Mouse (Mus musculus) MEL (cell line): Measurements from ENCODE around the gene Plekha5. TPM values are rescaled to one million over a fixed set of nuclear protein-coding genes. Genes with fewer than 3 reads are reported as not detected.

Experiments
- DNase-seq: peaks from one replicate; pipeline ENCODE4 v3.0.0; 2011; ENCODE audit warnings: low read depth, low spot score
- H3K27ac ChIP-seq: 2 replicates; pipeline ENCODE4 v1.5.1; 2012; ENCODE audit warnings: low read depth, mild to moderate bottlenecking, control low read depth, low read length, moderate library complexity; ENCODE audit not compliant: control insufficient read depth
- H3K27me3 ChIP-seq, 2 experiments: fragments of 150-350 bp in 1 of 2; sonication (generic) in 1 of 2; 2 replicates each; pipeline ENCODE4 v1.6.1; 2012; ENCODE audit warnings: low read length in 2 of 2, mild to moderate bottlenecking in 2 of 2, improper control_type of control experiment in 1 of 2, moderate library complexity in 1 of 2; ENCODE audit not compliant: insufficient read depth in 2 of 2, control insufficient read depth in 1 of 2
- H3K36me3 ChIP-seq, 2 experiments: 2 replicates each; pipeline ENCODE4 v1.6.1; 2012 to 2014; ENCODE audit warnings: low read length in 2 of 2, improper control_type of control experiment in 1 of 2, inconsistent platforms in 1 of 2, mild to moderate bottlenecking in 1 of 2; ENCODE audit not compliant: insufficient read depth in 2 of 2, control insufficient read depth in 1 of 2
- H3K4me1 ChIP-seq, 2 experiments: fragments of 150-350 bp in 1 of 2; sonication (generic) in 1 of 2; 2 replicates each; pipeline ENCODE4 v1.6.1; 2012; ENCODE audit warnings: low read length in 2 of 2, improper control_type of control experiment in 1 of 2, mild to moderate bottlenecking in 1 of 2; ENCODE audit not compliant: insufficient read depth in 2 of 2, control insufficient read depth in 1 of 2
- H3K4me3 ChIP-seq, 2 experiments: fragments of 150-350 bp in 1 of 2; sonication (generic) in 1 of 2; 2 replicates each; pipeline ENCODE4 v1.5.1; 2012; ENCODE audit warnings: low read depth in 2 of 2, low read length in 2 of 2, mild to moderate bottlenecking in 2 of 2, moderate library complexity in 2 of 2, control low read depth in 1 of 2, improper control_type of control experiment in 1 of 2; ENCODE audit not compliant: control insufficient read depth in 1 of 2, insufficient read depth in 1 of 2
- H3K79me2 ChIP-seq: 2 replicates; pipeline ENCODE4 v1.6.1; 2012; ENCODE audit warnings: mild to moderate bottlenecking, low read length, moderate library complexity; ENCODE audit not compliant: control insufficient read depth, poor library complexity, insufficient read depth
- H3K9ac ChIP-seq: 2 replicates; pipeline ENCODE4 v1.6.1; 2012; ENCODE audit warnings: low read depth, mild to moderate bottlenecking, control low read depth, low read length, moderate library complexity; ENCODE audit not compliant: control insufficient read depth, poor library complexity, severe bottlenecking
- H3K9me3 ChIP-seq: fragments of 150-350 bp; sonication (generic); replicated peaks from 2 replicates; pipeline ENCODE4 v1.6.1; 2012; ENCODE audit warnings: mild to moderate bottlenecking, low read length, improper control_type of control experiment, moderate library complexity; ENCODE audit not compliant: insufficient read depth
- BHLHE40 ChIP-seq: IDR thresholded peaks from 2 replicates; pipeline ENCODE4 v1.6.1; 2012; ENCODE audit warnings: low read depth, mild to moderate bottlenecking, inconsistent platforms, low read length, improper control_type of control experiment, borderline replicate concordance
- ELF1 ChIP-seq: IDR thresholded peaks from 2 replicates; pipeline ENCODE4 v1.6.1; 2014; ENCODE audit warnings: low read depth, mild to moderate bottlenecking, inconsistent platforms, low read length, improper control_type of control experiment, moderate library complexity
- GABPA ChIP-seq: IDR thresholded peaks from 2 replicates; pipeline ENCODE4 v1.6.1; 2012; ENCODE audit warnings: low read depth, mild to moderate bottlenecking, inconsistent platforms, low read length, improper control_type of control experiment, moderate library complexity
- GATA1 ChIP-seq: IDR thresholded peaks from 2 replicates; pipeline ENCODE4 v1.6.1; 2011; ENCODE audit warnings: low read depth, low read length, improper control_type of control experiment
- JUND ChIP-seq: IDR thresholded peaks from 2 replicates; pipeline ENCODE4 v1.6.1; 2011; ENCODE audit warnings: low read depth, mild to moderate bottlenecking, improper control_type of control experiment, low read length
- MAX ChIP-seq: IDR thresholded peaks from 2 replicates; pipeline ENCODE4 v1.6.1; 2011; ENCODE audit warnings: low read length, improper control_type of control experiment
- MAZ ChIP-seq: IDR thresholded peaks from 2 replicates; pipeline ENCODE4 v1.6.1; 2012; ENCODE audit warnings: low read depth, mild to moderate bottlenecking, inconsistent platforms, low read length, improper control_type of control experiment
- POLR2A ChIP-seq, 2 experiments: IDR thresholded peaks; 2 replicates each; pipeline ENCODE4 v1.6.1; 2011 to 2012; ENCODE audit warnings: low read length in 2 of 2, mild to moderate bottlenecking in 2 of 2, control low read depth in 1 of 2, improper control_type of control experiment in 1 of 2, low read depth in 1 of 2, moderate library complexity in 1 of 2; ENCODE audit not compliant: control insufficient read depth in 1 of 2, insufficient read depth in 1 of 2, poor library complexity in 1 of 2
- POLR2AphosphoS2 ChIP-seq: IDR thresholded peaks from 2 replicates; pipeline ENCODE4 v1.6.1; 2011; ENCODE audit warnings: low read length, improper control_type of control experiment
- POLR2AphosphoS5 ChIP-seq: IDR thresholded peaks from 2 replicates; pipeline ENCODE4 v1.6.1; 2012; ENCODE audit warnings: low read depth, borderline replicate concordance, mild to moderate bottlenecking, inconsistent platforms, low read length, moderate library complexity, mixed read lengths
- RCOR1 ChIP-seq: IDR thresholded peaks from 2 replicates; pipeline ENCODE4 v1.6.1; 2012; ENCODE audit warnings: low read depth, mild to moderate bottlenecking, inconsistent platforms, low read length, improper control_type of control experiment
- SIN3A ChIP-seq: IDR thresholded peaks from 2 replicates; pipeline ENCODE4 v1.6.1; 2012; ENCODE audit warnings: low read length, improper control_type of control experiment, inconsistent platforms
- TAL1 ChIP-seq: IDR thresholded peaks from 2 replicates; pipeline ENCODE4 v1.6.1; 2012; ENCODE audit warnings: mild to moderate bottlenecking, inconsistent platforms, low read length, moderate library complexity, mixed read lengths
- USF2 ChIP-seq, 2 experiments: IDR thresholded peaks; 2 replicates each; pipeline ENCODE4 v1.6.1; 2011 to 2012; ENCODE audit warnings: improper control_type of control experiment in 2 of 2, low read length in 2 of 2, borderline replicate concordance in 1 of 2, inconsistent platforms in 1 of 2, low read depth in 1 of 2, mild to moderate bottlenecking in 1 of 2; ENCODE audit not compliant: insufficient read depth in 1 of 2
- ZKSCAN1 ChIP-seq: IDR thresholded peaks from 2 replicates; pipeline ENCODE4 v1.6.1; 2012; ENCODE audit warnings: low read depth, mild to moderate bottlenecking, inconsistent platforms, low read length, improper control_type of control experiment, moderate library complexity
- ZMIZ1 ChIP-seq: IDR thresholded peaks from 2 replicates; pipeline ENCODE4 v1.6.1; 2012; ENCODE audit warnings: low read depth, mild to moderate bottlenecking, inconsistent platforms, low read length, improper control_type of control experiment, moderate library complexity
- polyA plus RNA-seq, 2 experiments: library from polyadenylated mRNA; stranded (reverse) in 1 of 2; unstranded in 1 of 2; fragments of >175 nt in 1 of 2; fragments of >200 nt in 1 of 2; gene quantifications; 2 replicates each; pipeline versions ENCODE4 v1.2.1 to v1.2.4; 2012; ENCODE audit warnings: low replicate concordance in 2 of 2, low read depth in 1 of 2; ENCODE audit not compliant: insufficient read length in 2 of 2, insufficient read depth in 1 of 2, missing spikeins in 1 of 2
- total RNA-seq: library from RNA; depleted of rRNA; stranded (reverse); fragments of 300-350 nt; gene quantifications from 2 replicates; pipeline ENCODE4 v1.2.3, GENCODE M21; 2012

Plekha5 gene
- total and polyA plus RNA-seq, 3 experiments = 0.24 to 0.35 TPM; not detected in 1

DNA sequence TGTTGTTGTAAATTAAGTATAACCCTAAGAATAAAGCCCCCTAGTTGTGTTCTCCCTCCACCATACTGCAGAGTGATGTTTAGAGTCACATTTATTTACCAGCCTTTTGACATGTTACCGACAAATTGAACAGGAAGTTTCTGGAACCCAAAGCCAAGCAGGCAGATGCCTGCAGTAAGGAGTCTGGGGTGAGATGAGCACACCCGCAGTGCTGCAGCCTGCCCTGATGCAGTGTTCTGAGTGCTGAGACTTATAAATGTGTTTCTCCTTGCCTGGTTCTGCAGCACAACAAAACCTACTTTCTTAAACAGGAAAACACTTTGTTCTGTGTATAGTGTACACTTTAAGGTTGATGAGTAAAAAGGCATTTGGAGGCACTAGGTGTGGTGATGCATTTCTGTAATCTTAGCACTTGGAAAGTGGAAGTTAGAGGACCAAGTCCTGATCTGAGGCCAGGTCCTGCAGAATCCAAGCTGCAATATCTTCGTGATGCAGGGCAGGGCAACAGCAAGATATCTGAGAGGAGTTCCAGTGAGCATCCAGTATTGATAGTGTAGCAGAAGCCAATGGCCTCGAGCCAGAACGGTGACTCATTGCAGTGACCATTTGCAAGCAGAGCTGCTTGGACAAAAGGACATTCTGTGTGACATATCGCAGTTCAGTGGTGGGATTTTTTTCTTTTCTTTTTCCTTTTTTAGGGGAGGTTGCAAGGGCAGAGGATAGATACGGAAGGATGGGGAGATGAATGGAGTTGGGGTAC lies 58.0 kb downstream of the Plekha5 start:
- TF ChIP-seq BHLHE40 = no peak
- TF ChIP-seq GATA1 = no peak
- TF ChIP-seq RCOR1 = no peak
- TF ChIP-seq ELF1 = no peak
- TF ChIP-seq POLR2AphosphoS5 = no peak
- TF ChIP-seq ZKSCAN1 = no peak
- no peak for TF ChIP-seq TAL1
- TF ChIP-seq POLR2A (IDR thresholded peaks at IDR 0.05; ENCODE audit: control insufficient read depth in 1 of 2, insufficient read depth in 1 of 2, low read depth in 1 of 2, low read length in 2 of 2, poor library complexity in 1 of 2) = no peak
- TF ChIP-seq MAX = no peak
- no peak for TF ChIP-seq ZMIZ1
- TF ChIP-seq SIN3A = no peak
- TF ChIP-seq, all 39 proteins: peak for 0
- H3K79me2 ChIP-seq = no peaks in the 10 kb centered on the region
- no peak overlapping the region for H3K9ac ChIP-seq
- H3K4me3 ChIP-seq = no peak overlapping the region
- no peaks in the 10 kb centered on the region for H3K4me1 ChIP-seq
- no peaks in the 10 kb centered on the region for H3K9me3 ChIP-seq
- DNase-seq = no peak
- no peaks in the 10 kb centered on the region; a peak in 1 of 4 replicates for H3K27me3 ChIP-seq
- H3K36me3 ChIP-seq = no peaks in the 10 kb centered on the region
- no peak overlapping the region for H3K27ac ChIP-seq

DNA sequence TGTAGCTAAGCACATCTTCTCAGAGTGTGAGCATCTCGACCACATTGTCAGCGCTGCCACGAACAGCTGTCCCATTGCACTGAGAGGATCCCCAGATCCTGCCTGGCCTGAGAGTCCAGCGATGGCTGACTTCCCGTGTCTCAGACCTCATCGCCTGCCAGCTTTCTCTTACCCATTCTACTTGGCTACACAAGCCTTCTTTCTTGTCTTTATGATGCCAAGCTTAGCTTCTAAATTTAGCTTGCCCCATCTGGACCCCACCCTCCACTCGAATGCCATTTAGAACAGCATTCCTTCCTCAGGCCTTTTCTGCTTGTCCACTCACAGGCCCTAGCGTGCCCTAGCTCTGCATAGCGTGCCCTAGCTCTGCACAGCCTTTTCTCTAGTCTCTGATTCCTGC lies 60.3 kb downstream of the Plekha5 start:
- H3K9me3 ChIP-seq = no peaks in the 10 kb centered on the region
- TF ChIP-seq ZKSCAN1 (no peak), GABPA (no peak), MAZ (no peak), USF2 (IDR thresholded peaks at IDR 0.05; ENCODE audit: borderline replicate concordance in 1 of 2, insufficient read depth in 1 of 2, low read depth in 1 of 2, low read length in 2 of 2) (no peak), JUND (no peak), RCOR1 (no peak), ELF1 (no peak), GATA1 (no peak), POLR2AphosphoS2 (no peak), SIN3A (no peak)

More for the DNA sequence above, 60.3 kb downstream of the Plekha5 start:
- H3K79me2 ChIP-seq = no peaks in the 10 kb centered on the region
- DNase-seq = no peak
- no peaks in the 10 kb centered on the region for H3K36me3 ChIP-seq
- no peak overlapping the region for H3K27ac ChIP-seq
- H3K4me1 ChIP-seq = no peaks in the 10 kb centered on the region
- no peak overlapping the region for H3K4me3 ChIP-seq
- H3K9ac ChIP-seq = no peak overlapping the region
- no peaks in the 10 kb centered on the region; a peak in 1 of 4 replicates for H3K27me3 ChIP-seq
